Comparison of ENCODE assay signal across 13 mouse cellular contexts in the genomic region with DNA sequence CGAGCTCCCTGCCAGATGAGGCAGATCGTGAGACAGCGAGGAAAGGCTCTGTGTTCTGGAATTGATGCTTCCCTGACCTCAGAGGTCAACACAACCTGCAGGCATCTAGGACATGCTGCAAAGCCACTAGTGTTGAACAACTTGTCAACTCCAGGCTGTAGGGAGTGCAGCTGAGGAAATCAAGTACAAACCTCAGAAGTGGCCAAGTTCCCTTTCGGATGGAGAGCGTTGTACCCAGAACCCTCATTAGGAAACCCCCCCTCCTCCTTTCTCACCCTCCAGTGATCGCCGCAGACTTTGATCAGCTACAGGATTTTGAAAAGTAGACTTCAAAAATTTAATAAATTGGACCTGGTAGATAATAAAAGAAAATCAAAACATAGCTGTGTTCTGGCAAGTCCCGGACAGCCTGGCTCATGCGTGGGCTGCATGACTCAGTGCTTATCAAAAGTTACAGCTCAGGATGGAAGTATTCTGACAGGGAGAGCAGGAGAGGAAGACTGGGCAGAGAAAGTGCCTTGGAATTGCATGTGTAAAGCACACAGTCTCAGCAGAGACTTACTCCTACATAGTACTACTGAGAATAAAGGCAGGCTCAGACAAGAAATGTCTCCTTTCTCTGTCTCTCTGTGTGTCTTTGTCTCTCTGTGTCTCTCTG.
DNase-seq lines count a peak whose midpoint lies in the region; ATAC-seq and TF ChIP-seq lines count a peak whose summit lies in the region.
"Had no signal": no experiment of that assay in that cellular context is flagged by ENCODE, and none has a peak within 500 bp of the region (broad histone marks: within the 10 kb centered on the region; RNA-seq: fewer than 3 reads in every experiment).

No protein-coding gene starts in this region.

- H3K4me1 ChIP-seq in liver, embryonic 12.5 days: no peaks in the 10 kb centered on the region
- H3K4me1 ChIP-seq in midbrain, embryonic 13.5 days (replicated peaks): 0 out of 2 replicates have a peak, but pooled peaks cover 4% of the 10 kb centered on the region
- H3K4me1 ChIP-seq: stomach, embryonic 15.5 days had no signal

- no peak overlapping the region for H3K4me3 ChIP-seq in layer of hippocampus, adult 2 months
- H3K4me3 ChIP-seq in liver, embryonic 12.5 days: no peak overlapping the region
- H3K4me3 ChIP-seq in midbrain, embryonic 13.5 days (replicated peaks): no peak overlapping the region
- H3K4me3 ChIP-seq: hindbrain, embryonic 10.5 days; stomach, embryonic 15.5 days had no signal

- H3K27ac ChIP-seq in layer of hippocampus, adult 2 months: peak overlapping the region; percentile 32
- no peak overlapping the region for H3K27ac ChIP-seq in liver, embryonic 12.5 days
- no peak overlapping the region for H3K27ac ChIP-seq in midbrain, embryonic 13.5 days
- H3K27ac ChIP-seq: hindbrain, embryonic 10.5 days; stomach, embryonic 15.5 days had no signal

- ATAC-seq in liver, embryonic 12.5 days: no peak
- ATAC-seq in midbrain, embryonic 13.5 days: no peak

- no peaks in the 10 kb centered on the region for H3K27me3 ChIP-seq in liver, embryonic 12.5 days (replicated peaks)
- 0 out of 2 replicates have a peak, but pooled peaks cover 8% of the 10 kb centered on the region for H3K27me3 ChIP-seq in midbrain, embryonic 13.5 days
- H3K27me3 ChIP-seq: stomach, embryonic 15.5 days had no signal

- no peak overlapping the region for H3K9ac ChIP-seq in liver, embryonic 12.5 days
- H3K9ac ChIP-seq in midbrain, embryonic 13.5 days (replicated peaks): no peak overlapping the region
- H3K9ac ChIP-seq: stomach, embryonic 15.5 days had no signal

- no peaks in the 10 kb centered on the region for H3K9me3 ChIP-seq in liver, embryonic 12.5 days (replicated peaks)
- H3K9me3 ChIP-seq in midbrain, embryonic 13.5 days: no peaks in the 10 kb centered on the region
- H3K9me3 ChIP-seq: hindbrain, embryonic 10.5 days; stomach, embryonic 15.5 days had no signal

- TF ChIP-seq CTCF in layer of hippocampus, adult 2 months (conservative IDR thresholded peaks at IDR 0.05): no peak

- peak; percentile 47 to 62 for DNase-seq in layer of hippocampus, adult 2 months (ENCODE audit: low spot score in 2 of 2)
- no peak for DNase-seq in layer of hippocampus, adult 9-10 months (ENCODE audit: low spot score)
- DNase-seq in 3T3-L1 (ENCODE audit: low read depth, low spot score): peak; percentile 79
- DNase-seq in brain, adult 2 months (ENCODE audit: low read depth, low spot score): peak; percentile 82
- DNase-seq in heart, postnatal 25 days (ENCODE audit: low spot score): peak; percentile 14
- DNase-seq in embryo, embryonic 11 days: no peak
- DNase-seq: cerebellum, postnatal 36 days; kidney, postnatal 36 days; liver had no signal

- intact Hi-C loops in heart, postnatal 25 days (cut with DNase I): no loop called here

- H3K4me2 ChIP-seq in liver, embryonic 12.5 days: no peak overlapping the region
- no peak overlapping the region for H3K4me2 ChIP-seq in midbrain, embryonic 13.5 days (replicated peaks)
- H3K4me2 ChIP-seq: stomach, embryonic 15.5 days had no signal

- 46% methylated on average over 9 of the region's 9 CpGs for WGBS in liver, embryonic 12.5 days (ENCODE audit: insufficient replicate concordance)
- WGBS in midbrain, embryonic 13.5 days: 86% methylated on average over 9 of the region's 9 CpGs

- H3K36me3 ChIP-seq in liver, embryonic 12.5 days: no peaks in the 10 kb centered on the region
- no peaks in the 10 kb centered on the region for H3K36me3 ChIP-seq in midbrain, embryonic 13.5 days
- H3K36me3 ChIP-seq: hindbrain, embryonic 10.5 days; stomach, embryonic 15.5 days had no signal

Comparison
In these comparisons a context has a peak if more than half of its experiments do, and no peak if none do; other contexts are left out.
1. DNase-seq: peak in layer of hippocampus, adult 2 months (2 of 2), 3T3-L1 (single experiment), brain, adult 2 months (single experiment) and heart, postnatal 25 days (single experiment); none in layer of hippocampus, adult 9-10 months (single experiment) and embryo, embryonic 11 days (single experiment).